Mouse (Mus musculus) adrenal gland, postnatal 4 days (tissue): ENCODE data around the gene Ube3b. TPM values are rescaled to one million over a fixed set of nuclear protein-coding genes. Genes with fewer than 3 reads are reported as not detected.

Experiments
- microRNA-seq: library from miRNA; unstranded; fragments of <30 nt; microRNA quantifications from one replicate; pipeline ENCODE4 v1.2.0, GENCODE M21; 2021
- total RNA-seq, 2 experiments: library from RNA; stranded (reverse); gene quantifications; 2 replicates each; pipeline ENCODE4 v1.2.3; 2021

The Ube3b gene
- total RNA-seq, 2 experiments from 2014 or later: 65.4 to 72.7 TPM

Small RNA genes lying within 50 kb of the gene (microRNA-seq; reads per million reads assigned to microRNA genes)
- gene Mir7027: not detected

Other genes starting within 250 kb of the Ube3b start
- 10 to 100 TPM; 25.6 to 31.5 TPM for gene Acacb, start 234.1 kb upstream of the Ube3b start, total RNA-seq
- not detected for gene Foxn4, start 106.8 kb upstream of the Ube3b start, total RNA-seq
- 1 to 10 TPM; 1.2 to 1.5 TPM for gene Myo1h, start 91.4 kb upstream of the Ube3b start, total RNA-seq
- gene Kctd10, start 99 bp upstream of the Ube3b start, total RNA-seq: 10 to 100 TPM; 77.9 to 82.8 TPM
- gene Mmab, start 63.5 kb downstream of the Ube3b start, total RNA-seq: 10 to 100 TPM; 18.1 to 18.2 TPM
- 10 to 100 TPM; 21.5 to 23.6 TPM for gene Mvk, start 63.7 kb downstream of the Ube3b start, total RNA-seq
- 10 to 100 TPM; 33.7 to 33.9 TPM for gene Fam222a, start 187.4 kb downstream of the Ube3b start, total RNA-seq